Mouse (Mus musculus) embryonic facial prominence, embryonic 14.5 days (tissue): ENCODE measurements around the gene Atp13a5. TPM values are rescaled to one million over a fixed set of nuclear protein-coding genes. Genes with fewer than 3 reads are reported as not detected.

Experiments used
- ATAC-seq: fragments of 200-750 bp; cut with Nextera tagmentation; 2 replicates; pipeline ENCODE4 v1.8.0; 2017; ENCODE audit warnings: low read depth, moderate number of reproducible peaks, moderate TSS enrichment
- DNase-seq: peaks from one replicate; pipeline ENCODE4 v3.0.0-alpha.2; 2015; ENCODE audit warnings: low spot score
- H3K27ac ChIP-seq: fragments of 300-500 bp; sonication (generic); replicated peaks from 2 replicates; pipeline ENCODE4 v1.5.1; 2014; ENCODE audit warnings: low read depth, mild to moderate bottlenecking, low read length, moderate library complexity
- H3K27me3 ChIP-seq: fragments of 300-500 bp; sonication (generic); replicated peaks from 2 replicates; pipeline ENCODE4 v1.6.1; 2014; ENCODE audit warnings: low read length; ENCODE audit not compliant: control insufficient read depth, insufficient read depth
- H3K36me3 ChIP-seq: fragments of 300-500 bp; sonication (generic); 2 replicates; pipeline ENCODE4 v1.6.1; 2014; ENCODE audit warnings: low read length, mixed read lengths; ENCODE audit not compliant: control insufficient read depth, insufficient read depth
- H3K4me1 ChIP-seq: fragments of 300-500 bp; sonication (generic); 2 replicates; pipeline ENCODE4 v1.6.1; 2014; ENCODE audit warnings: antibody characterized with exemption, low read length; ENCODE audit not compliant: control insufficient read depth, insufficient read depth
- H3K4me2 ChIP-seq: fragments of 300-500 bp; sonication (generic); 2 replicates; pipeline ENCODE4 v1.6.1; 2014; ENCODE audit warnings: low read depth, mild to moderate bottlenecking, low read length, moderate library complexity, mixed read lengths
- H3K4me3 ChIP-seq: fragments of 300-500 bp; sonication (generic); 2 replicates; pipeline ENCODE4 v1.5.1; 2014; ENCODE audit warnings: low read depth, mild to moderate bottlenecking, low read length
- H3K9ac ChIP-seq: fragments of 300-500 bp; sonication (generic); 2 replicates; pipeline ENCODE4 v1.6.1; 2014; ENCODE audit warnings: low read depth, mild to moderate bottlenecking, low read length, moderate library complexity, mixed read lengths
- H3K9me3 ChIP-seq: fragments of 300-500 bp; sonication (generic); 2 replicates; pipeline ENCODE4 v1.6.1; 2016; ENCODE audit warnings: low read length; ENCODE audit not compliant: control insufficient read depth
- WGBS: fragments of 180-500 bp; shearing (Covaris S2); extraction: QIAGEN DNeasy Blood & Tissue Kit; methylation state at CpG from one replicate; pipeline ENCODE4 v1.1.7; 2014; 5-methylcytosine and 5-hydroxymethylcytosine counted together
- polyA plus RNA-seq: library from polyadenylated mRNA; unstranded; fragments of >200 nt; fragmentation: Nextera tagmentation; extraction: Ambion mirVana; gene quantifications from 2 replicates; pipeline ENCODE4 v1.2.1, GENCODE M21; 2014

The Atp13a5 gene
- polyA plus RNA-seq, 1 experiment from 2014 or later, result 1.0 TPM

DNA sequence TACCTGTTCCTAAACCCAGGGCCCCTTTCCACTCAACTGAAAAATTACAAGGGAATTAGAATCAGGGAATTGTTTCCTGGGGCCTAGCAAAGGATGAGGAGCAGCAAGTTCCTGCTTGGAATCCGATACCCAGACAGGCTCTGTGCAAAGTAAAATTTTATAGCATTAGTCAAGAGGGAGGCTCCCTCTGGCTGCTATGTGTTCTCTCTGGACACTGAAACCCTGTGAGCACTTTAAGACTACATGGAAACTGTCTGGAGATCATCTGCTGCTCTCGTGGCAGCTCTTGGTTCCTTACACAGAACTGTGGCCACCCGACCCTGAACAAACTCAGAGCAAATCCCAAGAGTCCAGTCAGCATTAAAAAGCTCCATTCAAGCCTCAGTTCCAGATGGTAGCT is 50.6 kb downstream of the Atp13a5 start:
- ATAC-seq (peak; percentile 31; the same call in 1 of the 2 replicates), DNase-seq (peak; percentile 22)
- H3K27ac ChIP-seq, result no peak overlapping the region
- H3K4me2 ChIP-seq, result no peak overlapping the region
- no peaks in the 10 kb centered on the region for H3K27me3 ChIP-seq
- no peak overlapping the region for H3K4me3 ChIP-seq
- WGBS, result 38% methylated on average over 3 of the region's 3 CpGs
- H3K9me3 ChIP-seq, result no peaks in the 10 kb centered on the region
- no peak overlapping the region for H3K9ac ChIP-seq
- no peaks in the 10 kb centered on the region for H3K36me3 ChIP-seq
- H3K4me1 ChIP-seq, result 0 out of 2 replicates have a peak, but pooled peaks cover 5% of the 10 kb centered on the region

GRCm38 (mm10) chr16:29325233-29325919 is 53.2 kb downstream of the Atp13a5 start:
- Histone ChIP-seq H3K9ac (no peak overlapping the region), H3K27ac (no peak overlapping the region), H3K4me2 (no peak overlapping the region), H3K36me3 (no peaks in the 10 kb centered on the region), H3K4me3 (no peak overlapping the region), H3K4me1 (no peaks in the 10 kb centered on the region), H3K9me3 (no peaks in the 10 kb centered on the region), H3K27me3 (no peaks in the 10 kb centered on the region)
- no peak for ATAC-seq
- no peak for DNase-seq
- 89% methylated on average over 7 of the region's 7 CpGs for WGBS

DNA sequence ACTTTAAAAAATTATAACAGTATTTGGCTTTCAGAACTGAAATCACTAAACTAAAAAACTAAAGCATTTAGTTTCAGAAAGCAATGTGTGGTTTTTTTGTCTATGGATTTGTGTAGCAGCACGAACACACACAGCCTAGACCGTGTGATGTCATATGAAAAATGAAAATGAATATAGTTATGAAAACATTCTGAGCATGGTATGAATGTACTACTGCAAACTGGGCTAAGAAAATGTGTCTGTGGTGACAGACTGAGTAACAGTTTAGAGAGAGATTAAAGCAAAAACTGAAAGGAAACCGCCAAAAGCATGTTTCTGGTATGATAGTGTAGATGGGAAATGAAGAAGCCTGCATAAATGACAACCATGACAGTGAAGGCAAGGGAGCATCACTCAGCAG is 57.8 kb downstream of the Atp13a5 start:
- H3K9ac ChIP-seq, result no peak overlapping the region
- no peak overlapping the region for H3K27ac ChIP-seq
- no peak for DNase-seq
- H3K4me3 ChIP-seq, result no peak overlapping the region
- H3K27me3 ChIP-seq, result no peaks in the 10 kb centered on the region
- ATAC-seq, result no peak
- no peaks in the 10 kb centered on the region for H3K36me3 ChIP-seq
- no peak overlapping the region for H3K4me2 ChIP-seq
- H3K4me1 ChIP-seq, result no peaks in the 10 kb centered on the region
- 83% methylated on average over 3 of the region's 3 CpGs for WGBS
- H3K9me3 ChIP-seq, result no peaks in the 10 kb centered on the region

- Histone ChIP-seq H3K4me1 (no peaks in the 10 kb centered on the region), H3K4me2 (no peak overlapping the region), H3K27me3 (no peaks in the 10 kb centered on the region), H3K36me3 (no peaks in the 10 kb centered on the region), H3K4me3 (no peak overlapping the region), H3K27ac (no peak overlapping the region), H3K9me3 (no peaks in the 10 kb centered on the region), H3K9ac (no peak overlapping the region)
- WGBS, result 86% methylated on average over 3 of the region's 3 CpGs
- no peak for ATAC-seq
- DNase-seq, result no peak
Measured at GRCm38 (mm10) chr16:29315391-29315790, 63.1 kb downstream of the Atp13a5 start.

DNA sequence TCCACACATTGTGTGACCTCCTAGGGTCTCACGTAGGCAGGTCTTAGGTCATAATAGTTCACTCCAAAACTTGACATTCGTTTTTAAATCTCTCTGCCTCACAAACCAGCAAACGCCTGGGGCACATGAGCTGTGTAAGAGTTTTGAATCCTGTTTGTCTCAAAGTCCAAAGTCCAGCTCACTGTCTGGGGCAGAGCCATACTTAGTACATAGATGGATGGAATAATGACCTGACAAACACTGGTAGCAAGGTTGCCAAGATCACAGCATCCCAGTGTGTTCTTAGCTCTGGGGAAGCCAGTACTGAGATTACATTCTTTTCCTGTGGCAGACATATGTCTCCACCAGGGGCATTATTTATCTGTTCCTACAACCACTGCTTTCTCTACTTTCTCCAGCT is 63.5 kb downstream of the Atp13a5 start:
- 80% methylated on average over 3 of the region's 3 CpGs for WGBS

GRCm38 (mm10) chr16:29297555-29298021 is 80.9 kb downstream of the Atp13a5 start:
- ATAC-seq (no peak), DNase-seq (no peak)
- H3K4me1 ChIP-seq, result 0 out of 2 replicates have a peak, but pooled peaks cover 4% of the 10 kb centered on the region
- no peaks in the 10 kb centered on the region for H3K36me3 ChIP-seq
- no peak overlapping the region for H3K4me3 ChIP-seq
- no peaks in the 10 kb centered on the region for H3K9me3 ChIP-seq
- H3K4me2 ChIP-seq, result no peak overlapping the region
- no peak overlapping the region for H3K27ac ChIP-seq
- WGBS, result 70% methylated on average over 9 of the region's 9 CpGs
- H3K9ac ChIP-seq, result no peak overlapping the region
- H3K27me3 ChIP-seq, result no peaks in the 10 kb centered on the region

More for the DNA sequence above, 63.5 kb downstream of the Atp13a5 start:
- Histone ChIP-seq H3K9ac (no peak overlapping the region), H3K9me3 (no peaks in the 10 kb centered on the region), H3K36me3 (no peaks in the 10 kb centered on the region), H3K4me1 (no peaks in the 10 kb centered on the region), H3K27me3 (no peaks in the 10 kb centered on the region), H3K4me3 (no peak overlapping the region), H3K4me2 (no peak overlapping the region), H3K27ac (no peak overlapping the region)
- ATAC-seq (no peak), DNase-seq (no peak)

GRCm38 (mm10) chr16:29280691-29281090 is 97.8 kb downstream of the Atp13a5 start:
- Histone ChIP-seq H3K4me1 (no peaks in the 10 kb centered on the region), H3K27ac (no peak overlapping the region), H3K9me3 (no peaks in the 10 kb centered on the region), H3K27me3 (no peaks in the 10 kb centered on the region), H3K4me3 (no peak overlapping the region), H3K4me2 (no peak overlapping the region), H3K9ac (no peak overlapping the region), H3K36me3 (no peaks in the 10 kb centered on the region)
- ATAC-seq (no peak), DNase-seq (no peak)
- 85% methylated on average over 5 of the region's 5 CpGs for WGBS

- no peak for DNase-seq
- H3K4me1 ChIP-seq, result no peaks in the 10 kb centered on the region
- no peak overlapping the region for H3K4me2 ChIP-seq
- H3K36me3 ChIP-seq, result no peaks in the 10 kb centered on the region
- H3K9me3 ChIP-seq, result no peaks in the 10 kb centered on the region
- no peak overlapping the region for H3K27ac ChIP-seq
- H3K9ac ChIP-seq, result no peak overlapping the region
- WGBS, result 78% methylated on average over 4 of the region's 4 CpGs
- H3K27me3 ChIP-seq, result no peaks in the 10 kb centered on the region
- H3K4me3 ChIP-seq, result no peak overlapping the region
- ATAC-seq, result no peak
Measured at GRCm38 (mm10) chr16:29254325-29254724, 124.2 kb downstream of the Atp13a5 start.

DNA sequence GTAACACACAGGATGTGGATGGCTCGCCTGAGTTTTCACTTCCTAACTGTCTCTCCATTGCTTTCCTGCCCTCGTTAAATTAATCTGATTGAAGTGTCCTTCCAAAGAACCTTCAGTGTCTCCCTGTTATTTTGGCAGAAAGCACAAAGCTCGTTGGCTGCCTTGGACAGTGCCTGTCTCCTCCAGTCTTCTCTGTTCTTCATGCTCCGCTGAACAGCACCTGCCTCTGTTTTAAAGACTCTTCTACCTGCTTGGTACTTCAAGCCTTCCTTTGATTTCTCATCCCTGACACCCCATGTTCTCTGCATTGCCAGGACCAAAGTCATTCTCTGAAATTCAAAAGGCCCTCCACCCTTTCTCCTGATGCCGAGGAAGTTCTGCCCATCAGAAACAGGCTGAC is 142.6 kb downstream of the Atp13a5 start:
- Histone ChIP-seq H3K9ac (no peak overlapping the region), H3K27ac (no peak overlapping the region), H3K27me3 (no peaks in the 10 kb centered on the region), H3K4me3 (no peak overlapping the region), H3K36me3 (no peaks in the 10 kb centered on the region), H3K4me1 (no peaks in the 10 kb centered on the region), H3K9me3 (no peaks in the 10 kb centered on the region), H3K4me2 (no peak overlapping the region)
- ATAC-seq, result no peak
- WGBS, result 78% methylated on average over 5 of the region's 5 CpGs
- no peak for DNase-seq
